Mouse (Mus musculus) left cerebral cortex, adult 2 months (tissue): ENCODE results near the gene Snrpf. TPM values are rescaled to one million over a fixed set of nuclear protein-coding genes. Genes with fewer than 3 reads are reported as not detected.

Experiments
- DNase-seq, 2 experiments: peaks; one replicate each; pipeline ENCODE4 v3.0.0; 2021 to 2022; ENCODE audit warnings: low spot score in 2 of 2, mixed read lengths in 1 of 2; ENCODE audit errors: extremely low spot score in 1 of 2
- H3K27ac ChIP-seq: fragments of 200-600 bp; 2 replicates; pipeline ENCODE4 v1.8.1; 2022
- H3K4me3 ChIP-seq: fragments of 200-600 bp; 2 replicates; pipeline ENCODE4 v1.8.1; 2022
- CTCF ChIP-seq: fragments of 200-600 bp; IDR thresholded peaks from 2 replicates; pipeline ENCODE4 v1.8.1; 2022; ENCODE audit warnings: antibody characterized with exemption, mild to moderate bottlenecking, moderate library complexity
- intact Hi-C: fragments of 180-260 bp; cut with DNase I; formaldehyde crosslinking; loops from one replicate; pipeline ENCODE4 v1.15.1; 2025
- total RNA-seq, 2 experiments: library from RNA; stranded (reverse); gene quantifications; 2 replicates each; pipeline ENCODE4 v1.2.3; 2021

Gene Snrpf
- total RNA-seq, 2 experiments from 2014 or later = 10.7 to 12.9 TPM

GRCm38 (mm10) chr10:93609236-93609635 is 19.7 kb upstream of the Snrpf start:
- intact Hi-C loops = no loop called here
- TF ChIP-seq CTCF = no peak
- Histone ChIP-seq H3K27ac (no peak overlapping the region), H3K4me3 (no peak overlapping the region)
- DNase-seq = no peak

- no peak overlapping the region for H3K4me3 ChIP-seq
- H3K27ac ChIP-seq = no peak overlapping the region
- TF ChIP-seq CTCF = peak; percentile 40
- no peak for DNase-seq
- intact Hi-C loops = no loop called here
Measured at GRCm38 (mm10) chr10:93608051-93608450, 18.5 kb upstream of the Snrpf start.

DNA sequence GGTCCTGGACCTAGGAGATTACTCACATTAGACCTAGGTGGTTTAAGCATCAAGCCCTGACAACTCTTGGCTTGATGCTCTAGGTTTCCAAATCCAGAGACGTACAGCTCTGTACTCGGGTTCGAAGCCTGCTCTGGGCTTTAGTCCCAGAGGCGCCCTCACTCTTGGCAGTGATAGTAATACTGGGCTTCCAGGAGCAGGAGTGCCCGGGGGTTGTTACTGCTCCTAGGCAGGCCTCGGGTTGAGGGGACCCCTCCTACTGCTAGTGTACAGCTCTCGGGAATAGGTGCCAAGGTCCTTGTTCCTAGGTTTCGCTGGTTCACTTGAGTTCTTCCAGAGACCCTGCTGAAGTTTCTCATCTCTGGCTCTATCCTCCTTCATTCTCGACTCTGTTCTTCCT is 16.8 kb upstream of the Snrpf start:
- no peak for DNase-seq
- intact Hi-C loops = no loop called here
- H3K27ac ChIP-seq = no peak overlapping the region
- TF ChIP-seq CTCF = no peak
- no peak overlapping the region for H3K4me3 ChIP-seq

DNA sequence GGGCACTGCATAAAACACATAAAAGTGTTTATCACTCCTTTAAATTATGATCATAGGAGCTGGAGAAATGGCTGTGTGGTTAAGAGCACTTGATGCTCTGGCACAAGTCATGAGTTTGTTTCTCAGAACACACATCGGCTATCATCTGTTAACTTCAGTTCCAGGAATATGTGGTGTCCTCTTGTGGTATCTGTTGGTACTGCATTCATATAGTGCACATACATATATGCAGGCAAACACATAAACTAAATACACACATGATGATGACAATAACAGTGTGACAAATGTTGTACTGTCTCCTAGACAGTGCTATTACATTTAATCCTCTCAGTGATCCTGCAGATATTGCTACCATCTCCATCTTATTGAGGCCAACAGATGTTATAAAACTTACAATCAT is 13.8 kb upstream of the Snrpf start:
- Histone ChIP-seq H3K27ac (no peak overlapping the region), H3K4me3 (no peak overlapping the region)
- no peak; the same call in none of the 2 replicates for TF ChIP-seq CTCF
- no peak for DNase-seq
- intact Hi-C loops = no loop called here

DNA sequence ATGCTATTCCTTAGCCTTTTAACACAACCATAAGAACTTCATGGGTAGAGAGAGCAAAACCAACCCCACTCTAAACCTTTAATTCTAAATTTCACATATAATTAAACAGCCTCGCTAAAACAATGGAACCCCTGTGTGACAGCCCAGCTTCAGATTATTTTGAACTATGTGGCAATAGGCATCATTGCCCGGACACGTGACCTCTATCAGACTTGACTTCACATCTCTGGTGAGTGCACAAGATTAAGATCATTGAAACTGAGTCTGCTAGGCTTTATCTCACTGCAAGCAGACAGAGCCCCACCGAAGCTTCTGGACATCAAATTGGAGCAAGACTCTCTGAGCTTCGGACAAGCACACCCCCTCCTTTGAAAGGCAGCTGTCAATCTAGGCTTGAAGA is 12.8 kb upstream of the Snrpf start:
- DNase-seq = no peak
- no peak overlapping the region for H3K4me3 ChIP-seq
- TF ChIP-seq CTCF = no peak
- H3K27ac ChIP-seq = no peak overlapping the region
- intact Hi-C loops = no loop called here

DNA sequence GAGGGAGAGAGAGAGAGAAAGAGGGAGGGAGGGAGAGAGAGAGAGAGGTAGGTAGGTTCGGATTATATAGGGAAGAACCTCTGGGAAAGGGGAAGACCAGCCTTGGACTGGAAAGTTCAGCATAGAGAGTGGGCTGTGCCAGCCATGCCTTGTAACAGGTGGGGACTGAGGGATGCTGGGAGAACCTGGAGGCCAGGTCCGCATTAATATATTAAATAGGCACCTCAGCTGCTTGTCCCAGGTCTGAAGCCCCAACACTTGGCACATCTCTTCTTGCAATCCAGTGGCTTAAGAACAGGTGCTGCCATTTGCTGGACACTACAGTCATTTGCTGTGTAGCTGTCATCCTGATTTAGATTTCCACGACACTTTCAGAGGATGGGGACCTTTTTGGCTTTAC is 7.1 kb upstream of the Snrpf start:
- Histone ChIP-seq H3K27ac (no peak overlapping the region), H3K4me3 (no peak overlapping the region)
- TF ChIP-seq CTCF = no peak
- DNase-seq = no peak
- intact Hi-C loops = loop anchor here (10.0 kb wide), 1 partner anchor 518 kb away; no protein-coding TSS in a partner anchor

- intact Hi-C loops = loop anchor here (10.0 kb wide), 1 partner anchor 519 kb away; no protein-coding TSS in a partner anchor
- no peak overlapping the region for H3K27ac ChIP-seq
- no peak for TF ChIP-seq CTCF
- H3K4me3 ChIP-seq = no peak overlapping the region
- no peak for DNase-seq
Measured at GRCm38 (mm10) chr10:93595831-93596230, 6.3 kb upstream of the Snrpf start.

- intact Hi-C loops = loop anchor here (1.0 to 10.0 kb wide), 2 partner anchors 219 to 521 kb away; no protein-coding TSS in a partner anchor
- Histone ChIP-seq H3K4me3 (peak overlapping the region; percentile 40), H3K27ac (peak overlapping the region; percentile 77)
- peak; percentile 85 to 89 for DNase-seq
- TF ChIP-seq CTCF = peak; percentile 89
Measured at GRCm38 (mm10) chr10:93594022-93594482, 4.5 kb upstream of the Snrpf start.

- TF ChIP-seq CTCF = peak; percentile 19
- Histone ChIP-seq H3K4me3 (no peak overlapping the region), H3K27ac (no peak overlapping the region)
- DNase-seq = no peak
- intact Hi-C loops = loop anchor here (10.0 kb wide), 1 partner anchor 522 kb away; no protein-coding TSS in a partner anchor
Measured at GRCm38 (mm10) chr10:93592456-93592855, 3.0 kb upstream of the Snrpf start.

DNA sequence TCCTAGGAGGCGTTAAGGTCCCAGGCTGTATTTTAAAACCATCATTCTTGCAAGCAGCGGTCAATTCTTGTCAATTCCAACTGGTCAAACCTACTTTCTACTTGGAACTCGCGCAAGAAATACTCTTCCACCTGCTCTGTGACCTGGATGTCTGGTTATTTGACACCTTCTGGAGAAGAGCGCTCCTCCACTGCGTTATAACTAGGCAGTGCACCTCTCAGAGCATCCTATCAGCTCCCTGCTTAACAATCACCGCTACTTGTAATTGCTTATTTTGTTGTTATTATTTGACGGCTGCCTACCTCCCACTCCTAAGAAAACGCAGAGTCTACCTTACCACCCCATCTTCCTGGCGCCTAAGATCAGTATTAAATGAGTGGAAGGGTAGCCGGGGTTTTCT is 710 bp downstream of the Snrpf start:
- TF ChIP-seq CTCF = no peak; the same call in 1 of the 2 replicates
- DNase-seq = no peak
- H3K4me3 ChIP-seq = peak overlapping the region; percentile 78
- intact Hi-C loops = no loop called here
- peak overlapping the region; percentile 85; the same call in 1 of the 2 replicates for H3K27ac ChIP-seq

- peak; percentile 83 for TF ChIP-seq CTCF
- intact Hi-C loops = loop anchor here (2.0 to 10.0 kb wide), 3 partner anchors 91 to 533 kb away; no protein-coding TSS in a partner anchor
- Histone ChIP-seq H3K27ac (no peak overlapping the region), H3K4me3 (no peak overlapping the region)
- DNase-seq = peak; percentile 76
Measured at GRCm38 (mm10) chr10:93577271-93577886, 12.1 kb downstream of the Snrpf start.

DNA sequence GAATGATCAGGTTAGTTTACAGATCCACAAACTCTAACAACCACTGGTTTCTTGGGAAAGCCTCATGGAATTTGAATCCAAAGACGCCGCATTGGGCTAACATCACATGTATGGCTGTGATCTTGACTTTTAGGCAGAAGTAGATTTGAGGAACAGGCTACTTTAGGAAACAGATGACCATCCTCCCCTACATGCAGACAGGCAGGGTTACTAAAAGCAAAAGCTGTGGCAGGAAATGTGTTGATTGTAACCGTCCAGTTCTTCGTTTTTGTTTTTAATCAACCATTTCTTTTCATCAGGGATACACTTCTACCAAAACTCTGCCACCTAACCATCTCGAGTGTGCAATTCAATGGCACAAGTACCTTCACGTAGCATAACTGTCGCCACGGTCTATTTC is 13.5 kb downstream of the Snrpf start:
- intact Hi-C loops = loop anchor here (2.0 to 10.0 kb wide), 3 partner anchors 89 to 531 kb away; no protein-coding TSS in a partner anchor

More for the DNA sequence above, 13.5 kb downstream of the Snrpf start:
- no peak for TF ChIP-seq CTCF
- Histone ChIP-seq H3K27ac (no peak overlapping the region), H3K4me3 (no peak overlapping the region)
- no peak for DNase-seq
